Mouse (Mus musculus) G1E (cell line): ENCODE measurements around the gene Plin2. TPM values are rescaled to one million over a fixed set of nuclear protein-coding genes. Genes with fewer than 3 reads are reported as not detected.

Source experiments
- ATAC-seq: 2 replicates; pipeline ENCODE4 v1.8.0; 2016; ENCODE audit warnings: mild to moderate bottlenecking; ENCODE audit not compliant: insufficient number of reproducible peaks, poor library complexity, low FRiP score, severe bottlenecking; ENCODE audit errors: extremely low read depth
- DNase-seq: peaks from one replicate; pipeline ENCODE4 v3.0.0; 2012; ENCODE audit warnings: low spot score
- H3K27me3 ChIP-seq: 2 replicates; pipeline ENCODE4 v1.6.1; 2012; ENCODE audit warnings: mild to moderate bottlenecking, low read length, inconsistent platforms; ENCODE audit not compliant: insufficient read depth
- H3K36me3 ChIP-seq: replicated peaks from 2 replicates; pipeline ENCODE3; 2012; ENCODE audit warnings: mild to moderate bottlenecking, inconsistent platforms
- H3K4me1 ChIP-seq: 2 replicates; pipeline ENCODE4 v1.6.1; 2012; ENCODE audit warnings: low read depth, low read length, inconsistent platforms, mixed read lengths; ENCODE audit not compliant: insufficient read depth
- H3K4me3 ChIP-seq: 2 replicates; pipeline ENCODE4 v1.5.1; 2012; ENCODE audit warnings: low read depth, mild to moderate bottlenecking, inconsistent platforms, low read length, moderate library complexity, mixed read lengths
- H3K9me3 ChIP-seq: replicated peaks from 2 replicates; pipeline ENCODE4 v1.6.1; 2012; ENCODE audit warnings: inconsistent platforms
- CTCF ChIP-seq: IDR thresholded peaks from 2 replicates; pipeline ENCODE4 v1.5.1; 2012; ENCODE audit warnings: low read depth, low read length, inconsistent platforms, mixed read lengths
- GATA1 ChIP-seq: IDR thresholded peaks from 2 replicates; pipeline ENCODE4 v1.6.1; 2012; ENCODE audit warnings: borderline replicate concordance, low read length, inconsistent platforms, mixed read lengths
- GATA2 ChIP-seq: IDR thresholded peaks from 2 replicates; pipeline ENCODE4 v1.6.1; 2012; ENCODE audit warnings: low read depth, low read length, inconsistent platforms, borderline replicate concordance
- POLR2AphosphoS5 ChIP-seq: IDR thresholded peaks from 2 replicates; pipeline ENCODE4 v1.6.1; 2012; ENCODE audit warnings: low read depth, low read length, inconsistent platforms; ENCODE audit not compliant: insufficient replicate concordance
- TAL1 ChIP-seq: conservative IDR thresholded peaks from 2 replicates; pipeline ENCODE4 v1.6.1; 2012; ENCODE audit warnings: low read depth, low read length, inconsistent platforms, mixed read lengths
- polyA plus RNA-seq: library from polyadenylated mRNA; stranded (reverse); fragments of >175 nt; gene quantifications from 2 replicates; pipeline ENCODE4 v1.2.3, GENCODE M21; 2012
- total RNA-seq, 2 experiments: library from RNA; stranded (forward) in 1 of 2; stranded (reverse) in 1 of 2; fragments of 200-1000 nt in 1 of 2; fragments of >200 nt in 1 of 2; fragmentation: Nextera tagmentation in 1 of 2; gene quantifications; 2 replicates each; pipeline ENCODE4 v1.2.3; 2014 to 2017

Plin2 gene
- total and polyA plus RNA-seq, 3 experiments = 21.9 to 447 (median 184) TPM

GRCm38 (mm10) chr4:86691290-86691689 lies 21.4 kb upstream of the Plin2 start:
- Histone ChIP-seq H3K36me3 (no peaks in the 10 kb centered on the region), H3K4me3 (no peak overlapping the region), H3K4me1 (peaks cover 45% of the 10 kb centered on the region), H3K9me3 (no peaks in the 10 kb centered on the region), H3K27me3 (no peaks in the 10 kb centered on the region)
- no peak for DNase-seq
- ATAC-seq = no peak
- TF ChIP-seq TAL1 = no peak
- no peak for TF ChIP-seq GATA1
- TF ChIP-seq CTCF = no peak
- no peak for TF ChIP-seq GATA2
- no peak for TF ChIP-seq POLR2AphosphoS5

GRCm38 (mm10) chr4:86690768-86691167 lies 20.9 kb upstream of the Plin2 start:
- DNase-seq (no peak), ATAC-seq (no peak)
- no peak for TF ChIP-seq GATA2
- TF ChIP-seq CTCF = no peak
- TF ChIP-seq GATA1 = no peak
- Histone ChIP-seq H3K4me3 (no peak overlapping the region), H3K36me3 (no peaks in the 10 kb centered on the region), H3K27me3 (no peaks in the 10 kb centered on the region), H3K4me1 (peaks cover 50% of the 10 kb centered on the region), H3K9me3 (no peaks in the 10 kb centered on the region)

- Histone ChIP-seq H3K4me3 (no peak overlapping the region), H3K4me1 (peaks cover 56% of the 10 kb centered on the region), H3K36me3 (no peaks in the 10 kb centered on the region), H3K27me3 (no peaks in the 10 kb centered on the region), H3K9me3 (no peaks in the 10 kb centered on the region)
- DNase-seq = no peak
- TF ChIP-seq POLR2AphosphoS5 (no peak), GATA1 (no peak), TAL1 (no peak), CTCF (no peak), GATA2 (no peak)
- peak; percentile 17; the same call in 1 of the 2 replicates for ATAC-seq
Measured at GRCm38 (mm10) chr4:86690194-86690593, 20.3 kb upstream of the Plin2 start.

GRCm38 (mm10) chr4:86689056-86689735 lies 19.3 kb upstream of the Plin2 start:
- Histone ChIP-seq H3K4me3 (no peak overlapping the region), H3K4me1 (peaks cover 60% of the 10 kb centered on the region), H3K9me3 (no peaks in the 10 kb centered on the region), H3K36me3 (no peaks in the 10 kb centered on the region), H3K27me3 (no peaks in the 10 kb centered on the region)
- DNase-seq (no peak), ATAC-seq (no peak)
- TF ChIP-seq POLR2AphosphoS5 = no peak
- no peak for TF ChIP-seq GATA1
- no peak for TF ChIP-seq TAL1
- TF ChIP-seq CTCF = no peak
- TF ChIP-seq GATA2 = no peak

- H3K4me1 ChIP-seq = peaks cover 65% of the 10 kb centered on the region
- no peak for DNase-seq
- H3K4me3 ChIP-seq = no peak overlapping the region
- no peaks in the 10 kb centered on the region for H3K36me3 ChIP-seq
- TF ChIP-seq GATA2 = no peak
- TF ChIP-seq POLR2AphosphoS5 = no peak
- TF ChIP-seq CTCF = no peak
- no peak for TF ChIP-seq TAL1
- no peak for TF ChIP-seq GATA1
- H3K9me3 ChIP-seq = no peaks in the 10 kb centered on the region
- H3K27me3 ChIP-seq = no peaks in the 10 kb centered on the region
- peak; percentile 76 for ATAC-seq
Measured at GRCm38 (mm10) chr4:86686564-86686963, 16.7 kb upstream of the Plin2 start.

- H3K4me1 ChIP-seq = peaks cover 71% of the 10 kb centered on the region
- no peak for DNase-seq
- no peaks in the 10 kb centered on the region for H3K36me3 ChIP-seq
- no peaks in the 10 kb centered on the region for H3K27me3 ChIP-seq
- H3K4me3 ChIP-seq = no peak overlapping the region
- no peaks in the 10 kb centered on the region for H3K9me3 ChIP-seq
- ATAC-seq = no peak
- no peak for TF ChIP-seq GATA1
- no peak for TF ChIP-seq POLR2AphosphoS5
- TF ChIP-seq GATA2 = no peak
- no peak for TF ChIP-seq TAL1
- TF ChIP-seq CTCF = no peak
Measured at GRCm38 (mm10) chr4:86686009-86686366, 16.1 kb upstream of the Plin2 start.
